Mouse (Mus musculus) granulocyte monocyte progenitor cell, adult 5-6 weeks (primary cell): ENCODE results near the gene Rtf1. TPM values are rescaled to one million over a fixed set of nuclear protein-coding genes. Genes with fewer than 3 reads are reported as not detected.

Experiments used
- ATAC-seq: replicated peaks from 2 replicates; pipeline ENCODE4 v1.8.0; 2016; ENCODE audit warnings: mild to moderate bottlenecking, moderate TSS enrichment, inconsistent platforms; ENCODE audit not compliant: poor library complexity, severe bottlenecking
- total RNA-seq, 2 experiments: library from RNA; stranded (forward) in 1 of 2; stranded (reverse) in 1 of 2; fragments of 200-712, 200-1000 nt in 1 of 2; fragments of >200 nt in 1 of 2; fragmentation: Nextera tagmentation in 1 of 2; gene quantifications; 2 replicates each; pipeline ENCODE4 v1.2.3; 2014 to 2017

Gene Rtf1
- total RNA-seq, 2 experiments from 2014 or later, result 38.8 to 45.2 TPM

DNA sequence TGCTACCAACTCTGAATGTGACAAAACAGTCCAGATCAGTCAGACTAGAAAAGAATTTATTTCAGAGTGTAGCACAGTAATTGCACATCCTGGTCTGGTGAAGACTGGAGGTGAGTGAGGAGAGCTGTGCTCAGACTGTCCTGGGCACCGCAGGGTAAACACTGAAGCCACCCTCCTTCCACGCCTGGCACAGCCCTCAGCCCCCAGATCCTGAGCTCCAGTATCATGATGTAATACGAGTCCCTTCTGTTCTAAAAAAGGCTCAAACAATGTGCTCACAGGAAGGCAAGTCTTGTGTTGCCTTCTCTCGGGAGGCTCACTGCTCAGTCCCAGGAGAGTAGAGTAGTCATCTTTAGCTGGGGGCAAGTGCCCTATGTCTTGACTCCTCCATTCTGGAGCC lies 89.1 kb downstream of the Rtf1 start:
- ATAC-seq, result no peak

DNA sequence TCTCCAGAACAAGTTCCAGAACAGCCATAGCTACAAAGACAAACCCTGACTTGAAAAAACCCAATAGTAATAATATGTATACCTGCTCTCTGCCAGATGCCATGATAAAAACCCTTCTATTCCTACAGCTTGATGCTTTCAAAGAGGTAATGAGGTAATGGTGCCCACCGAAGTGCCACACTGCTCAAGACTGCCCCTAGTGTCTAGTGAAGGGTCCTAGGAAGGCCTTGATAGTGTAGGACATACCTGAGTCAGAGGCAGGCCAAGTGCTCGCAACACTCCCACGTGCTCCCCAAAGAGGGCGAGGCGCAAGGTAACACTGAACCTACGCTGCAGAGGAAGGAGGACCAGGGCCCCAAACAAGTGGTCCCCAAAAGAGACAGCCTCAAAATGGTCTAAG lies 92.4 kb downstream of the Rtf1 start:
- ATAC-seq, result peak; percentile 40; the same call in 1 of the 2 replicates

Other genes with a start within 250 kb of the Rtf1 start
- 22.7 and 25.1 TPM in 2 replicates for gene Ino80, start 197.4 kb upstream of the Rtf1 start, total RNA-seq (2014; fragmentation: Nextera tagmentation)
- gene Ino80, start 197.4 kb upstream of the Rtf1 start, total RNA-seq (2017), result 25.3 and 28.0 TPM in 2 replicates
- gene Exd1, start 127.4 kb upstream of the Rtf1 start, total RNA-seq (2014; fragmentation: Nextera tagmentation), result 0.13 TPM in 1 of 2 replicates, not detected in the other
- gene Exd1, start 127.4 kb upstream of the Rtf1 start, total RNA-seq (2017), result 0.31 TPM in 1 of 2 replicates, not detected in the other
- gene Chp1, start 127.4 kb upstream of the Rtf1 start, total RNA-seq (2014; fragmentation: Nextera tagmentation), result 53.9 and 55.8 TPM in 2 replicates
- gene Chp1, start 127.4 kb upstream of the Rtf1 start, total RNA-seq (2017), result 46.9 and 53.5 TPM in 2 replicates
- gene Nusap1, start 56.8 kb upstream of the Rtf1 start, total RNA-seq (2014; fragmentation: Nextera tagmentation), result 11.5 and 17.2 TPM in 2 replicates
- gene Nusap1, start 56.8 kb upstream of the Rtf1 start, total RNA-seq (2017), result 95.4 and 98.2 TPM in 2 replicates
- 12.2 and 19.0 TPM in 2 replicates for gene Oip5, start 56.6 kb upstream of the Rtf1 start, total RNA-seq (2014; fragmentation: Nextera tagmentation)
- 17.7 and 19.9 TPM in 2 replicates for gene Oip5, start 56.6 kb upstream of the Rtf1 start, total RNA-seq (2017)
- 30.0 and 30.7 TPM in 2 replicates for gene Ndufaf1, start 12.2 kb upstream of the Rtf1 start, total RNA-seq (2014; fragmentation: Nextera tagmentation)
- gene Ndufaf1, start 12.2 kb upstream of the Rtf1 start, total RNA-seq (2017), result 22.1 and 23.6 TPM in 2 replicates
- gene Itpka, start 67.3 kb downstream of the Rtf1 start, total RNA-seq (2014; fragmentation: Nextera tagmentation), result 0.47 TPM in 1 of 2 replicates, not detected in the other
- gene Itpka, start 67.3 kb downstream of the Rtf1 start, total RNA-seq (2017), result 0.57 TPM in 1 of 2 replicates, not detected in the other
- gene Ltk, start 85.4 kb downstream of the Rtf1 start, total RNA-seq (2014; fragmentation: Nextera tagmentation), result not detected in 2 replicates
- gene Ltk, start 85.4 kb downstream of the Rtf1 start, total RNA-seq (2017), result not detected in 2 replicates
- 15.8 and 16.1 TPM in 2 replicates for gene Rpap1, start 112.5 kb downstream of the Rtf1 start, total RNA-seq (2014; fragmentation: Nextera tagmentation)
- gene Rpap1, start 112.5 kb downstream of the Rtf1 start, total RNA-seq (2017), result 10.7 and 11.7 TPM in 2 replicates
- 0.15 TPM in 1 of 2 replicates, not detected in the other for gene Tyro3, start 122.7 kb downstream of the Rtf1 start, total RNA-seq (2014; fragmentation: Nextera tagmentation)
- not detected in 2 replicates for gene Tyro3, start 122.7 kb downstream of the Rtf1 start, total RNA-seq (2017)
- gene Mga, start 222.2 kb downstream of the Rtf1 start, total RNA-seq (2014; fragmentation: Nextera tagmentation), result 71.3 and 81.4 TPM in 2 replicates
- gene Mga, start 222.2 kb downstream of the Rtf1 start, total RNA-seq (2017), result 61.2 and 71.1 TPM in 2 replicates